Mouse (Mus musculus) G1E-ER4 (cell line): ENCODE results near the gene 4930402F06Rik. TPM values are rescaled to one million over a fixed set of nuclear protein-coding genes. Genes with fewer than 3 reads are reported as not detected.

Source experiments
- GATA1 ChIP-seq: IDR thresholded peaks from one replicate; pipeline ENCODE4 v1.8.0; 2012; ENCODE audit warnings: low read length, inconsistent platforms
- polyA plus RNA-seq: library from polyadenylated mRNA; stranded (reverse); fragments of >175 nt; gene quantifications from 2 replicates; pipeline ENCODE4 v1.2.3, GENCODE M21; 2012

The 4930402F06Rik gene
- not detected in 2 replicates for polyA plus RNA-seq

GRCm38 (mm10) chr2:35397096-35397495 lies at the start of gene 4930402F06Rik:
Gene 4930402F06Rik (minus strand): TSS chr2:35397175.
- TF ChIP-seq GATA1, result no peak

GRCm38 (mm10) chr2:35446300-35446699 lies 49.3 kb upstream of the 4930402F06Rik start:
- TF ChIP-seq GATA1, result no peak

GRCm38 (mm10) chr2:35445610-35446009 lies 48.6 kb upstream of the 4930402F06Rik start:
- no peak for TF ChIP-seq GATA1

GRCm38 (mm10) chr2:35444764-35445262 lies 47.8 kb upstream of the 4930402F06Rik start:
- no peak for TF ChIP-seq GATA1

GRCm38 (mm10) chr2:35443981-35444763 lies 47.2 kb upstream of the 4930402F06Rik start:
- no peak for TF ChIP-seq GATA1

GRCm38 (mm10) chr2:35443325-35443724 lies 46.4 kb upstream of the 4930402F06Rik start:
- TF ChIP-seq GATA1, result no peak

GRCm38 (mm10) chr2:35442079-35442478 lies 45.1 kb upstream of the 4930402F06Rik start:
- TF ChIP-seq GATA1, result no peak

GRCm38 (mm10) chr2:35441419-35441818 lies 44.4 kb upstream of the 4930402F06Rik start:
- no peak for TF ChIP-seq GATA1

- TF ChIP-seq GATA1, result no peak
Observed at GRCm38 (mm10) chr2:35440480-35440879, 43.5 kb upstream of the 4930402F06Rik start.

GRCm38 (mm10) chr2:35437796-35438195 lies 40.8 kb upstream of the 4930402F06Rik start:
- no peak for TF ChIP-seq GATA1

GRCm38 (mm10) chr2:35434576-35435123 lies 37.7 kb upstream of the 4930402F06Rik start:
- TF ChIP-seq GATA1, result no peak

- TF ChIP-seq GATA1, result no peak
Observed at GRCm38 (mm10) chr2:35433428-35433827, 36.5 kb upstream of the 4930402F06Rik start.

GRCm38 (mm10) chr2:35432472-35432871 lies 35.5 kb upstream of the 4930402F06Rik start:
- no peak for TF ChIP-seq GATA1

GRCm38 (mm10) chr2:35432011-35432410 lies 35.0 kb upstream of the 4930402F06Rik start:
- no peak for TF ChIP-seq GATA1

GRCm38 (mm10) chr2:35430806-35431205 lies 33.8 kb upstream of the 4930402F06Rik start:
- TF ChIP-seq GATA1, result no peak

GRCm38 (mm10) chr2:35428615-35429300 lies 31.8 kb upstream of the 4930402F06Rik start:
- no peak for TF ChIP-seq GATA1
